Mouse (Mus musculus) kidney, postnatal 25 days (tissue): Measurements from ENCODE around the gene Mybbp1a.

Experiments
- DNase-seq, 2 experiments: peaks; one replicate each; pipeline ENCODE4 v3.0.0; 2021; ENCODE audit warnings: mixed read lengths in 2 of 2

The Mybbp1a gene

DNA sequence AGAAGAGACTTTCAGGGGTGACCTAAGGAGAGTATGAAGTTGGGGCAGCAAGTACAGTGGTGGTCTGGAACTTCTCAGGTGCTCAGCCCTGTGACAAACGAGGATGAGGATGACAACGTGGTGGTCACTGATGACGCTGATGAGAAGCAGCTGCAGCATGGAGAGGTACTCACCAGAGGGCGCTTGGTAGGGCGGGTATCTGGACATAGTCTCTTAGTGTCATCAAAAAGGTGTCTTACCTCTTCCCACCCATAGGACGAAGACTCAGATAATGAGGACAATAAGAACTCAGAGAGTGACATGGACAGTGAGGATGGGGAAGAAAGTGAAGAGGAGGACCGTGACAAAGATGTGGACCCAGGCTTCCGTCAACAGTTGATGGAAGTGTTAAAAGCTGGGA, 6.3 kb downstream of the Mybbp1a start:
- no peak for DNase-seq

DNA sequence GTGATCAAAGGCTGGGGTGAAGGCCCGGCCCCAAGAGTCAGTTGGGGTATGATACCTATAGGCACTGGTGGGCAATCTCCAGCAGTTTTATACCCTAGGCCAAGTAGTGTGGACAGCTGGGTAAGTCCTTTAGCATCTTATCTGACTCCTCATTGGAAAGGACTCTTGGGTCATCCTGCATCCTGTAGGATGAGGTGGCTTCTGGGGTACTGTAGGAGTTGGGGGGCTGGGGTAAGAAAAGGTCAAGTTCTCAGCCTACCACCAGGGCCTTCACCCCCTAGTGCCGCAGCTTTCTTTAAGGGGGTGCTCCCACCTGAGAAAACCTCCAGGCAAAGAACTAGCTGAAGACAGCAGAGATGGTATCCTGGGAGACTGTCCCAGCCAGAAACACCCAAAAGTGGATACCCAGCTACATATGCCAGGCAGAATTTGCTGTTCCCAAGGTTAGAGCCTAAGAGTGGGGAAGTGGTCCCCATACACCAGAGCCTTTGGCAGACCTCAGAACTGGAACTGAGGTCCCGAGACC, 11.0 kb downstream of the Mybbp1a start:
- no peak for DNase-seq

DNA sequence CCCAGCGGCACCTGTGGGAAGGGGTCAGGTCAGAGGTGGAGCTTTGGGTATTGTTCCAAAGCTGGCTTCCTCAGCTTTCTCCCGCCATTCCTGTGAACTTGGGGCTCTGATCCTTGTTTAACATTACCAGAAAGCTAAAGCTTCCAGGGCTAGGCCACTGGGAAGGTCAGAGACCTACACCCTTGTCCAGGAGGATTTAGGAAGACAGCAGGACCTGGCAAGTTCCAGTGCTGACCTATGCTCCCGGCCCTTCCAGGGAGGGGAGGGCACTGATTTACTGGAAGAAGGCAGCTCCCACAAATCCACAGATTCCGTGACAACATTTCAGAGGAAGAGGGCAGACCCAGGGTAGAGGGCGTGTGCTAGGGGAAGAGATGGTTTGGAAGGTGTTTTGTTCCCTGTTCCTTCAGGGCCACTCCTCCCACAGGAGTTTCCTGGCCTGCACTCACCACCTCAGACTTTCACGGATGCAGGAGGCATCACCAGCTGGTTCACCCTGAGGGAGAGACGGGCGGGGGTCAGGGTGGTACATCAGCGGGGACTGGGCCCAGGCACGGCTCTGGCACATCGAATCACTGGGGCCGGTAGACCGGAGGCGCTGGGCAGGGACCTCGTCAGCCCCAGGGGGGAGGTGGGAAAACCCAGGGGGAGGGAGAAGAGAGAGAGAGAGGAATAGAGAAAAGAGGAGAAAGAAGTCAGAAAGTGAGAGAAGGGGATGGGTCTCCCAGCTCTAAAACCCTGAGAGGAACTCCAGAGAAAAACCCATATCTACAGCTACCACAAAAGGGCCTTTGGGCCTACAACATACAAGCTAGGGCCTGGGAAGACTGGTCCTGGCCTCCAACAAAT, 12.2 kb downstream of the Mybbp1a start:
- DNase-seq, result peak in 1 of 2 experiments; percentile 49

DNA sequence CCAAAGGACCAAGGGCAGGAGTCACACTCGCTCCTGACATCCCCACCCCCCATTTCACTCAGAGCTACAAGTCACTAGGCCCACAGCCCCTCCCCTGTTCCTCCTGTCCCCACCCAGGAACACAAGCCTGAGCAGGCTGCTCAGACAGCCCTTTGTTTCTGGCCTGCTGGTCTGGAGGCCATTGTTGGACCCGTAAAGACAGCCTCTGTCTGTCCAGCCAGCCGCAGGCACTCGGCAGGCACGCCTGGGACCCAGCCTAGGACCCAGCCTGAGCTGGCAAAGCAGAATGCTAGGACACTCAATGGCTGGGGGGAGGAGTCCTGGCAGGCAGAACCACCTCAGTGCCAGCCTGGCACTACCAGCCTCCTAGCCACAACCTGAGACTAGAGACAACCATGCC, 14.5 kb downstream of the Mybbp1a start:
- DNase-seq, result peak in 1 of 2 experiments; percentile 38

DNA sequence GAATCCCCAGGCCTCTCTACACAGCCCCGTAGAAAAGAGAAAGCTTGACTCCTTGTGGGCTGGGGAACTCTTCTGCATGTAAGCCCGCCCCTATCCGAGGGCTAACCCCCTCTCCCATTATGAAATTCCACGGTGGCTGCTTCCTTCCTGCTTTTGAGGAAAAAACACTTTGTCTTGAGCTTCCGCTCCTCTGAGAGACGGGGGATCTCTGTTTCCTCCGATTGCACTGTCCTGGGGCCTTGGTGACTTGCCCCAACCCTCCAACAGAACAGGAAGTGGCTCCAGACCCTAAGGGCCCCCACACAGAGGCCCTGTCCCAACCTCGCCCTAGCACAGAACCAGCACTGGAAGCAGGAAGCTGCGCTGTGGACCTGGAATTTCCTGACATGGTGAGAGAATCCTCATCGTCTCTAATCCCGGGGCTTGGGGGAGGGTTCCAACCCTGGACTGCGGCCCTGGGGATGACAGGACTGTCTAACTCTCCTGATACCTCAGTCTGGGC, 16.9 kb downstream of the Mybbp1a start:
- peak; percentile 59 to 83 for DNase-seq

DNA sequence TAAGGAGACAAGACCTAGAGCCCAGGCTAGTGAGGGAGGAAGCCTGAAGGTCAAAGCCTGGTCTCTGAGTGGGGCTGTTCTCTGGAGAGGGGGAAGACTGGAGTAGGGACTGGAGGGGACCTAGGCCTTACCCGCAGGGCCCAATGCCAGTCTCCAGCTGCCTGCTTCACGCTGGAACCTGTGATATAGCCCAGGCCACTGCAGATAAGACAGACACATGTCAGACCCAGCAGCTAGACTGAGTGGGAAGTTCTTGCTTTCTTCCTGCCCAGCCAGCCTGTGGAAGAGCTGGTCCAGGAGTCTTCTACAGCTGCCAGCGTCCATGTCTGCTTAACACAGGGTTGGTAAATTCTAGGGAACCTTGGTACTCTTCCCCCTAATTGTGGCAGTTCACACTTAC, 17.3 kb downstream of the Mybbp1a start:
- no peak for DNase-seq

DNA sequence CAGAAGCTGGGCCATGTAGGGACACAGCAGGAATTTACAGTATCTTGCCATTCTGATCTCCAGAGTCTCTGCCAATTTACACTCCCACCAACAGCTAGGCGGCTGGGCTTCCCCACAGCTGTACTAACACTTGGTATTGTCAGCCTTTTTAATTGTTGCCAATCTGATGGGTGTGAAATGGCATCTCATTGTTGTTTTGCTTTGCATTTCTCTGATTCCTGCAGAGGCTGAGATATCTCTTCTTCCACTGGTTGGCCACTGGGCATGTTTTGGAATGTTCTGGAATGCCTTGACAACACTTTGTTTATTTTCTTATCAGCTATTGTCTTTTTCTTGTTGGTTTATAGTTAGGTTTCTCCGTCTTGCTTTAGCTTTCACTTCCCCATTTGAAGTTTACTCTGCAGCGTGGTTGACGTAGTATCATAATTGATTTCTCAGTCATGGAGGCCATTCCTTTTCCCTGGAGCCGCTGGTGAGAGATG, 20.4 kb downstream of the Mybbp1a start:
- DNase-seq, result no peak

DNA sequence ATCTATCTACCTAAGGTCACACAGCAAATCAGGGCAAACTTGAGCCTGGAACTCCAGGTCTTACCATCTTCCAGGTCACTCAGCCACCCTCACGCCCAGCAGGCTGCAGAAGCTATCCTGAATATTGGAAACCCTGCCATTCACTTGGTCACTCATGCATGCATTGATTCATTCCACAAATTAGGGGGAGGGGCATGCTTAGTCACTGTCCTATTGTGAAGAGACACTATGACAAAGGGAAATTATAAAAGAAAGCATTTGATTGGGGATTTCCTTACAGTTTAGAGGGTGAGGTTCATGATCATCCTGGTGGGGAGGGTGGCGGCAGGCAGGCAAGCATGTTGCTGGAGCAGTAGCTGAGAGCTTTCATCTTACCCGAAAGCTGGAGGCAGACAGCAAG, 23.7 kb downstream of the Mybbp1a start:
- no peak for DNase-seq

DNA sequence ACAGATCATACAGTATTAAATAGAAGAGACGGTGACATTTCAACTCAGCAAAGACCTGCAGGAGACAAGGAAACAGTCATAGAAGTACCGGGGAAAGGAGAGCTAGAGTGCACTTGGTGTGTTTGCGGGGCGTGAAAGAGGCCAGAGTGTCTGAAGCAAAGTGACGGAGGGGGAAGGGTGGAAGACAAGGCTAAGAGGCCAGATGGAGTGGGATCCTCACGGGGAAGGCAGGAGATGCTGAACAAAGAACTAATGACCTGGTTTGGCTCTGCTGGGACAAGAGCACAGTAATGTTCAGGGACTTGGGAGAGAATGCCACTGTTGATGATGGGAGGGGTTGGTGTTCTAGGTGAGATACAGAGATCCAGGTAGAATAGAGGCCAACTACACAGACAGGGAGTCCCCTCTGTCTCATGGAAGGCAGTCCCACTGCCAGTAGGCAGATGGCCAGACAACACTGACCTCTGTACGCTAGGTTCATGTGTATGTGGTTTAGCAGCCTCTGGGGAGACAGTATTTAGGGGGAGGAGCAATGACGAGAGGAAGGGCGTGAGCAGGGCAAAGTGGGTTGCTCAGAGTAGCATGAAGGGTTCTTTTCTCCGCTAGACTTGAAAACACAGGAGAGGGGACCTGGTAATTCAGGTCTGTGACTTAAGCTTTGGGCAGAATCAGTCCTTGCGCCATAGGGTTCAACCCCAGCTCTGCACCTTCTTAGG, 25.0 kb downstream of the Mybbp1a start:
- no peak for DNase-seq

DNA sequence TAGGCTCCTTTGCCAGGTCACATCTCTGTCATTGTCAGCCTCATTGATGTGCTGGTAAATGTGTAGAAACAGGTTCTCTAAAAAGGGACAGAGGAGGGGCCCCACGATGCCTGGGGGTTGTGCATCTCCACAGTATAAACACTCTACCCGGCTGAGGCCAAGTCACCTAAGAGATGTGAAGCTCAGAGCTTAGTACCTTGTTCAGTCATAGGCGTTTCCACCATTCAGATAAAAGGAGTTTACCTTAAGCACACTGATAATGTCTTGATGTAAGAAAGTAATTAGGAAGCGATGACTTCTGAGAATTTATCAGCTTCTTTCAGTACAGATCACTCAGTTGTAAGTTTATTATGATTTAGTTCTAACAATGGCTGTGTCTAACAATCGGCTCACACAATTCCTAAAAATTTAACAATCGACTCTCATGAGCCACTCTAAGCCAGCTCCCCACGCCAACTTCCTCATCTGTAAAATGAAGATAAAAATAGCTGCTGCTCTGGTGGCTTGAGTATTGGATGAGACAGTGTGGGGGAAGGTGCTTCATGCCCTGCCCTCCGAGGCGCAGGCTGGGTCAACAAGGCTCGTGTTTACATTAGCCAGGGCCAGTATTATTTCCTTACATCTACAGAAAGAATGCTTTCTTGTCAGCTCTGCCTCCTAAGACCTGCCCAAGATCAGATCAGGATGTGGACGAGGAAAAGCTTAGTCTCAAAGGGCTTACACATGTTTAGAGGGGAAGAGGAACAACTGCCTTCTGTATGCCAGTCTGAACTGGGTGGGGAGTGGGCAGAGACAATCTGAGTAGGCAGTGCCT, 25.7 kb downstream of the Mybbp1a start:
- no peak for DNase-seq

DNA sequence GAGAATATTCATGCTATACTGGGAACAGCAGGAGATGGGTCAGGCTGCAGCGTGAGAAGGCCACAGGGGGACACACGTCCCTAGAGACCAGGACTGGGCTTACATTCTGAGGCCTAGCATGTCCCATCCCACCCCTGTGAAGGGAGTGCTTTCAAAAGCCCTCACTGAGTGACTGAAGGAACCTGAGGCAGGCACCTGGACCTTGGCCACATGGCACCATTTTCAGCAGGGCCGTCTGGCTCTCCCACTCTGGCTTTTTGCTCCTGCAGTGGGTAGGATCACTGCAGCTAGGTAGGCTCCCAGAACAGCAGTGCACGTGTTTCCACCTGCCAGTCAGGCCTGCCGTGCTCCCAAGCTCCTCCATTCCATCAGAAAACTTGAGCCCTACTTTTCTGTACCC, 27.4 kb downstream of the Mybbp1a start:
- no peak for DNase-seq

DNA sequence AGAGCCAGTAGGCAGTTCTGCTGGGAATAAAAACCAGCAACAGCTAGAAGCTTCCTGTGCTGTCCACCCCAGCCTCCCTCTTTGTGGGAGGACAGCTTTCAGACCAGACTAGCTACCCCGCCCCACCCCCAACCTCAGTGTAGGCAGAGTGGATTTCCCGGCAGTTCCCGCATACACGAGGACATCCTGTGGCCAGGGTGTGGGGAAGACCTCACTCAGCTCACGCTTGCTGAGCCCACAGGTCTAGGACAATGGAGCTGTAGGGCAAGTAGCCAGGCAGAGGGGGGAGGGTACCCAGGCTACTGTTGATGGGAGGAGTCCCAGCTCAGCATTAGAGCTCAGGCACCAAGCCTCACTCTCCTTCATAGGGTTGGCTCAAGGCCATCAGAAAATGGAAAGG, 28.1 kb downstream of the Mybbp1a start:
- peak; percentile 89 to 93 for DNase-seq

DNA sequence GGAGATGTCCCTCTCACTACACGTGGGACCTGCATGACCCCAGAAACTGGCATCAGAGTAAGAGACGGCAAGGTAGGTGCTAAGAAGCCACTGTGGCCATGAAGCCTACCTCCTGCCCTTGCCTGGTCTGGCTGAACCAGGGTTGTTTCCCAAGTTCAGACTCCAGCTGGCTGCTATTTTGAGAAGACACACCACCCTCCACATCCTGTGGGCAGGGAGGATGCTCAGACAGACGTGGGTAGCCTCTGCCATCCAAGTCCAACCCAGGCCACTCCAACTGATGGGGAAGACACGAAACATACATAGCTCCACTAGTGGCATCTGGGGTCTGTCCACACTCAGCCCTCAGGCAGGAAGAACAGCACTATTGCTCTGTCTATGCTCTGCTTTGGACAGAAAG, 28.8 kb downstream of the Mybbp1a start:
- DNase-seq, result no peak

DNA sequence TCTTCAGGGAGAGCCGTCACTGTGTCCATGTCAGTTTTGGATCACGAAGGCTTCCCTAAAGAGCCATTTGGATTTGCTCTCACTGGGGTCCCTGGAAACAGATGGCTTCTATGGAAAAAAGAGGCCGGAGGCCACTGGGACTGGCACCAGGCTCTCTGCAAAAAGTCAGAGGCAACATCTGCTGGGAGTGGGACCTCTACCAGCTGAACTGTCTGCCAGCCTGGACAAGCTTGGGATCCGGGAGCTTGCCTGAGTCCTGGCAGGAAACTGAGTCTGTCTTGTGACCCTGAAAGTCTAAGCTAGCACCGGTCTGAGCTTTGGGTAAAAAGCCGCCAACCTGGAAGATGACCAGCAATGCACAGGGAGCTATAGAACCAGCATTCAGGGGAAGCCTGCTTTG, 30.2 kb downstream of the Mybbp1a start:
- DNase-seq, result no peak

DNA sequence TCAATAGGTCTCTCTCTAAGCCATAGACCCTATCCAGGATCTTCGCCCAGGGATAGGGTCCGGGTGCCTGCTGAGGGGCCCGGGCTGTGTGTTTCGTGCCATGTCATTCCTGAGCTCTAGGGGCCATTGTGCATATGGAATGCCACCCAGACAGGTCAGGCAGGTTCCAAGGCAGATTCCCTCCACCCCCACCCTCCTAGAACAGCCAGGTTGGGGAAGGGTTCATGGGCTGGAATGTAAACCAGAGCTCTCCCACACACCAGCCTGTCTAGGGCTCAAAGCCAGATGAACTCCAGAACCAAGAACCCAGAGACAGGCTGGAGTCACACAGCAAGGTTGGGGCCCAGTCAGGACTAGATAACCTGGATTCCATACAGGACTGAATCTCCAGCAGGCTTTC, 32.4 kb downstream of the Mybbp1a start:
- no peak for DNase-seq

DNA sequence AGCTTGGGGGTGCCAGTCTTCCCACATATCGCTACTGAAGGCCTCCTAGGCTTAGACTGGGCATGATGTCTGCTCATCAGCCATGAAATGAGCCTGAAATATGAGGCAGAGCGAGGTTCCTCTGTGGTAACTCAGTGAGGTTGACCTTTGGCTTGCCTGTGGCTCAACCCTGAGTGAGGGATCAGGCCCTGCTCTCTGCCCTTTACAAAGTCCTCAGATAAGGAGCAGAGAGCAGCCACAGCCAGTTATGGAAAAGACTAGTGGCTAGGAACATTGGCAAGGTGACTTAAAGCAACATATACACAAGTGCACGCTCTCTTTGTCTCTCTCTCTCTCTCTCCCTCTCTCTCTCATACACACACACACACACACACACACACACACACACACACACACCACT, 33.8 kb downstream of the Mybbp1a start:
- peak; percentile 45 to 72 for DNase-seq

DNA sequence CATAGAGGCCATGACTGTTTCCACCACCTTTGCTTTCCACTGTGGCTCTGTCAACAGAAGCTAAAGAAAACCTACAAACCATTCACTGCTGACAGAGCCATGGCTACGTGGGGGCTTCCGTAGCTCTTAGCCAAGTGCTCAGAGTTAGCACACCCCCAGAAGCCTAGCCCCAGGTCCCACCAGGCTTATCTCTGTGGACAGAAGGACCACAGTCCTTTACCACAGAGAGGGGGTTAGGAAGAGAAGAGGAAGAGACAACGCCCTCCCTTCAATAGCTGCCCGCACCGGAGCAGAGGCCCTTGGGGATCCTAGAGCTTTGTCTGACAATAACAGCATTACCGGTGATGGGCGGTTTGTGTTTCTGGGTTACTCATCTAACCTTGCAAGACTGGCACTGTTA, 34.3 kb downstream of the Mybbp1a start:
- DNase-seq, result no peak

DNA sequence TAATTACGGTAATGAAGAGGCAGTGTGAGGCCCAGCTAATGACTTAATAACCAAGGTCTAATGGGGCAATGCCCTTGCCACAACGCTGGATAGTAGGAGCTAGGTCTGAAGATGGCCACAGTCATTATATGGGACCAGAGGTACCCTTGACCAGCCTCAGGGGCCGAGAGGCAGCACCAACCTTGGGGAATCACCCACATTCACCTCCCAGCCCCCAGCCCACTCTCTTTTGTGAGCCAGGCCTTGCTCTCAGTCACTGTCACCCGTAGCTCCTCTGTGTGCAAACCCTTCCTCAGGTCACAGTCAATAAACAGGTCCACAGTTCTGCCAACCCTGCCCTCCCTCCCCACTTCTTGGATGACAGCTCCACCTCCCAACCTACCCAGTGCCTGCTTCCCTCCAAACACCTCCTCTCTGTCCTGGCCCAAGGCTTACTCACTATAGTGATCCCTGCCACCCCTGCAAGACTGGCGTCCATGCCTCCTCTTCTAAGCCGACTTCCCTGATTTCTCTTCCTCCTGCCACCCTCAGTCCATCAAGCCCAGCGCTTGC, 35.0 kb downstream of the Mybbp1a start:
- DNase-seq, result no peak

DNA sequence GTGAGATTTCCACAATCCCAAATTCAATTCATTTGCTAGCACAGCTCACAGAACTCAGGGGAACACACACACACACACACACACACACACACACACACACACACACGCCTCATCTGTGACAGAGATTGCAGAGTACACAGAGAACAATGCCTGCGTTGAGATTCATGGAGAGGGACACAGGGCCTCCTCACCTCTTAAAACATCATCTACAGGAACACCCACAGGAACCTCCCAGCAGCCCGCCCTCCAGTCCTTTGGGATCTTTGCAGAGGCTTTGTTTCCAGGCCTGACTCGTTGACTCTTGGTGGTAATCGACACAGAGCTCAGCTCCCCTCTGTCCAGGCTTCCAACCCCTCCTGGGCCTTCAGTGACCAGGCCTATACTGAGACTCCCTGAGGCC, 36.0 kb downstream of the Mybbp1a start:
- no peak for DNase-seq

DNA sequence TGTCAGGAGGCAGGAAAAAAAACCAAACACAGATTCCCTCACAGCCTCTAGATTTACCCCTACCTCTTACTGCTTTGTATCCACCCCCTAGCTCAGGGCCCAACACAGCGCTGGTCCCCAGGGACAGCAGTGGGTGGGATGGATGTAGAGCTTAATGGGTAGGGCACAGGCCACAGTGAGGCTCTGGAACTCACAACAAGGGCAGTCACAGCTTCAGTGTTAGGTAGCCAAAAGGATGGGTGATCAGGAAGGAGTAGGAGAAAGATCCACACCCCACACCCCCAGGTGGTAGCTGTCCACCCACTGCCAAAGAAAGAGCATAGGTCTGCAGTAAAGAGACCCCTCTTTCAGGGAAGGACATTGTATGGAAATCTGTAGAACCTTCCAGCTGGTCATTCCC, 36.5 kb downstream of the Mybbp1a start:
- no peak for DNase-seq

DNA sequence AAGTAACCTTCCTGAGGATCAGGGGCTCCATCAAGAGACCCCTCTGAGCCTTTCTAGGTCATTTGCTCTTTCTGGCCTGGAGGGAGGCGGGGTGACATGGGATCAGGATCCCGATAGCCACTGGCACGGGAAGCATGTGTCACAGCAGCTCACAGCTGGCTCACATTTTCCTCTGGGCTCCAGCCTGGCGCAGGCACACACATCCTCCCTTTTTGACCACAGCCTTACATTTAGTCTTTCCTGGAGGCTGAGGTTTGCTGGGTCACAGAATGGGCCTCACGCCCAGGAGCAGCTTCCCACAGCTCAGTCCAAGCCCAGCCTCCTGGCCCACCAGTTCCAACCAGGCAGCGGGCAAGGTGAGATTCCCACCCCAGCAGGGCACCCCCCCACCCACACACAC, 37.1 kb downstream of the Mybbp1a start:
- peak in 1 of 2 experiments; percentile 57 for DNase-seq

DNA sequence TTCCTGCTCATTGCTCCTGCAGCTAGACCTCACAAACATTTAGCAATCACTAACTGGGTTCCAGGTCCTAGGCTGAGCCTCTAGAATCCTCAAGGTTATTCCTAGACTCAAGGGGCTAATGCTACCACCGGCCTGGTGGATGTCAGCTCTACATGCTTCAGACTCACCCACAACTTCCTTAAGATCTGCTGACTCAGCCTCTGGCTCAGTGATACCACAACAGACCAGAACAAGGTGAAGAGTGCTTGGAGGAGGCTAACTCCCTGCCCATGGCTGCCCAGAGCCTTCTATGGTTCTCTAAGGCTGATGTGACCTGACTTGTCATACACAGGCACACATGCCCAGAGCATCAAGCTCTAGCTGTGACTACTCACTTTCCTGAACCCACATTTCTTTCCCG, 38.3 kb downstream of the Mybbp1a start:
- no peak for DNase-seq

DNA sequence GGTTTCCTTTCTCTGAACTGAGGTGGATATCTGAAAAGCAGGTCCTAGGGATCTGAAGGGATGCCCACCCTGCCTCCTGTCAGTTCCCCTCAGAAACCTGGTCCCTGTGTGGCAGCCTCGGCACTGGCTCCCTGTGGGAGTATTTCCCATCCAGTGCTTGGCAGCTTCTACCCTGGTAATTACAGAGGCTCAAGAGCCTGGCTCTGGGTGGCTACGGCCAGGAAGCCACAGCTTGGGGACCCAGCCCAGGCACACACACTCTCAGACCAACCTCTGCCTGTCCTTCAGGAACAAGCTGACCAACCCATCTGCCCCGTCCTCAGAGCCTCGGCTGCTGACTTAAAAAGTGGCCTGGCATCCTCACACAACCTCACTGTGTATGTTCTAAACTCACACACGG, 40.2 kb downstream of the Mybbp1a start:
- no peak for DNase-seq
